Mouse (Mus musculus) spleen, adult 2 months (tissue): ENCODE data around the gene Casp3.

ENCODE experiments used
- CTCF ChIP-seq: fragments of 200-500 bp; IDR thresholded peaks from 2 replicates; pipeline ENCODE4 v1.5.1; 2011; ENCODE audit warnings: mild to moderate bottlenecking, inconsistent platforms; ENCODE audit not compliant: insufficient read depth, insufficient read length, insufficient replicate concordance; ENCODE audit errors: extremely low read depth
- POLR2A ChIP-seq: fragments of 200-500 bp; IDR thresholded peaks from 2 replicates; pipeline ENCODE4 v1.6.1; 2011; ENCODE audit warnings: low read depth, low read length, inconsistent platforms

DNA sequence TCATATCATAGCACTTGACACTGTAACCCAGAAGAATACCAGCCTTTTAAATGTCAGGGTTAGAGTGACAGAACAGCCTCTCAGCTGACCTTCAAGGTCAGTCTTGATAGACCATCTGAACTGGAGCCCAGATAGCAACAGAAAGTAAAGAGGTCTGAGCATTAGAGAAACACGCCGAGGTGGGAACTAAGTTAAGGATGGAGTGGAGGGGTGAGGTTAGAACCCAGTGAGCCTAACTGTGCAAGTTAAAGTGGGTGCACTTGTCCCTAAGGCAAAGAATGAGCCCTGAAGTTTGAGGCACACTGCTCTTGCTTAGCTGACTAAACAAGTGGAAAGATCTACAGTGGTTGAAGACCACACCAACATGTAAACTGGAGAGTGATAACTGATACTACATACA lies 19.0 kb upstream of the Casp3 start:
- no peak for TF ChIP-seq CTCF
- TF ChIP-seq POLR2A = no peak
